Mouse (Mus musculus) ovary, adult 10 weeks (tissue): ENCODE measurements around the gene Tmem139. TPM values are rescaled to one million over a fixed set of nuclear protein-coding genes. Genes with fewer than 3 reads are reported as not detected.

Experiments
- polyA plus RNA-seq: library from polyadenylated mRNA; stranded (reverse); fragments of 350-450 nt; fragmentation: Illumina TruSeq; extraction: RNeasy Lipid Tissue Mini Kit (QIAGEN cat#74804); gene quantifications from one replicate; pipeline ENCODE4 v1.2.3, GENCODE M21; 2014

The Tmem139 gene
- polyA plus RNA-seq, result 0.71 TPM

DNA sequence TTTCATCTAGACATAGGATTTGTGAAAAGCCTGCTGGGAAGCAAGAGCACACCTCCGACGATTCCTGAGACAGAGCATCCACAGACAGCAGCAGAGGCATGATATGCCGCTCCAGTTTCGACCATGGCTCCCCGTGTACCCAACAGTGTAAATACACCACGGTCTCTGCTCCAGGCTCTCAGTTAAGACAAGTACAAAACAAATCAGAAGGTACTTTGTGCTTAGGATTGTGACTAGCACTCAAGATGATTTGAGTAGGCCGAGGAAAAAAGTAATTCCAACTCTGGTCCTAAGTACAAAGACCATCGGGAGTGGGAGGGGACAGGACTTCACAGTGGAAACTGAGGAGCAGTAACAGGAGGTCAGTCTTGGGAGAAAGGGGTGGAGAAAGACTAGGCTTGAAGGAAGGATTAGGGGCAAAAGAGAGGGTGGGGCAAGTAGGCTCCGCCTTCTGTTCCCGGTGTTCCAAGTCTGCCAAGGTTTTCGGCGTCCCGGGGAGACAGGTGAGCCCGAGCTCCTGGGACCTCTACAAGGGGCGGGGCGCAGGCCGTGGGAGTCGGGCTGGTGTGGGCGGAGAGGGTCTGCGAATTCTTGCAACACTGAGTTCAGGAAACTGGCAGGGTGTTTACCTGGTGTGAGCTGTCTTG is at the start of gene Tmem139:
Tmem139 (plus strand) TSS at position 447 of the 647 bp plus-strand sequence.

GRCm38 (mm10) chr6:42215028-42215427 is 46.7 kb upstream of the Tmem139 start, which contains the start of gene Tas2r144:
TSS of gene Tas2r144 (plus strand) at chr6:42215328.

GRCm38 (mm10) chr6:42245711-42246353 is 15.9 kb upstream of the Tmem139 start, which contains the start of gene Gstk1:
TSS of gene Gstk1 (plus strand) at chr6:42245935.

GRCm38 (mm10) chr6:42264626-42265312 is 3.0 kb downstream of the Tmem139 start, which contains the start of gene Casp2:
TSS of gene Casp2 (plus strand) at chr6:42264985.

GRCm38 (mm10) chr6:42286448-42286847 is 24.7 kb downstream of the Tmem139 start, which contains the start of gene Clcn1:
TSS of gene Clcn1 (plus strand) at chr6:42286685.

Other genes starting within 250 kb of the Tmem139 start
- gene Sva, start 223.6 kb upstream of the Tmem139 start, polyA plus RNA-seq, result not detected
- gene Tas2r139, start 121.0 kb upstream of the Tmem139 start, polyA plus RNA-seq, result not detected
- not detected for gene Tas2r144, start 46.6 kb upstream of the Tmem139 start, polyA plus RNA-seq
- 17.2 TPM for gene Gstk1, start 16.0 kb upstream of the Tmem139 start, polyA plus RNA-seq
- gene Casp2, start 3.0 kb downstream of the Tmem139 start, polyA plus RNA-seq, result 72.2 TPM
- gene Clcn1, start 24.7 kb downstream of the Tmem139 start, polyA plus RNA-seq, result 0.11 TPM
- gene Fam131b, start 62.7 kb downstream of the Tmem139 start, polyA plus RNA-seq, result 0.11 TPM
- 2.1 TPM for gene Zyx, start 87.7 kb downstream of the Tmem139 start, polyA plus RNA-seq
- 0.20 TPM for gene Epha1, start 111.3 kb downstream of the Tmem139 start, polyA plus RNA-seq
- not detected for gene Tas2r143, start 138.3 kb downstream of the Tmem139 start, polyA plus RNA-seq
- gene Tas2r135, start 143.5 kb downstream of the Tmem139 start, polyA plus RNA-seq, result not detected
- gene Tas2r126, start 172.6 kb downstream of the Tmem139 start, polyA plus RNA-seq, result not detected
- not detected for gene Olfr458, start 203.2 kb downstream of the Tmem139 start, polyA plus RNA-seq
- not detected for gene Olfr457, start 214.4 kb downstream of the Tmem139 start, polyA plus RNA-seq
- gene Olfr456, start 225.2 kb downstream of the Tmem139 start, polyA plus RNA-seq, result not detected